Mouse (Mus musculus): ENCODE results near the gene Cryl1. TPM values are rescaled to one million over a fixed set of nuclear protein-coding genes. Genes with fewer than 3 reads are reported as not detected.

Cryl1 gene
- total and polyA plus RNA-seq, 3 experiments, result 17.8 to 22.0 TPM; not detected in 1

GRCm38 (mm10) chr14:57402815-57403214 lies 4.5 kb upstream of the Cryl1 start:
- H3K4me1 ChIP-seq (ENCODE audit: control insufficient read depth in 1 of 2, insufficient read depth in 2 of 2, low read length in 2 of 2), result peaks cover 0 to 12% of the 10 kb centered on the region in 2 experiments; a peak in 2 of 4 replicates
- H3K9me3 ChIP-seq (replicated peaks; ENCODE audit: insufficient read depth, low read length), result no peaks in the 10 kb centered on the region
- no peak overlapping the region for H3K4me3 ChIP-seq (ENCODE audit: control insufficient read depth in 1 of 2, insufficient read depth in 1 of 2, low read depth in 2 of 2, low read length in 2 of 2)

GRCm38 (mm10) chr14:57398813-57399427 lies 591 bp upstream of the Cryl1 start:
- H3K27me3 ChIP-seq (ENCODE audit: control insufficient read depth in 1 of 2, insufficient read depth in 2 of 2, low read length in 2 of 2), result no peaks in the 10 kb centered on the region
- H3K27ac ChIP-seq (ENCODE audit: control insufficient read depth, low read depth, low read length), result peak overlapping the region; percentile 81
- peaks cover 0 to 4% of the 10 kb centered on the region in 2 experiments; a peak in 1 of 4 replicates for H3K36me3 ChIP-seq (ENCODE audit: control insufficient read depth in 1 of 2, insufficient read depth in 2 of 2, low read length in 2 of 2)
- peak overlapping the region; percentile 68 to 90 for H3K4me3 ChIP-seq (ENCODE audit: control insufficient read depth in 1 of 2, insufficient read depth in 1 of 2, low read depth in 2 of 2, low read length in 2 of 2)
- H3K9ac ChIP-seq (ENCODE audit: control insufficient read depth, low read depth, low read length, poor library complexity, severe bottlenecking), result peak overlapping the region; percentile 75
- peak; percentile 59 for TF ChIP-seq TBP (IDR thresholded peaks at IDR 0.05; ENCODE audit: low read depth, low read length)
- TF ChIP-seq SMC3 (IDR thresholded peaks at IDR 0.05; ENCODE audit: low read depth, low read length), result no peak
- peak; percentile 82; the same call in 1 of the 2 replicates for TF ChIP-seq MYC (IDR thresholded peaks at IDR 0.05; ENCODE audit: low read depth, low read length)
- peak; percentile 22; the same call in 1 of the 2 replicates for TF ChIP-seq TCF12 (IDR thresholded peaks at IDR 0.05; ENCODE audit: low read depth, low read length)
- peak; percentile 77 for TF ChIP-seq MAX (IDR thresholded peaks at IDR 0.05; ENCODE audit: low read length)
- TF ChIP-seq POLR2AphosphoS2 (IDR thresholded peaks at IDR 0.05; ENCODE audit: low read length), result peak; percentile 53
- peak in 1 of 2 experiments; percentile 68; a peak in 2 of 4 replicates for TF ChIP-seq POLR2A (IDR thresholded peaks at IDR 0.05; ENCODE audit: control insufficient read depth in 1 of 2, insufficient read depth in 1 of 2, low read depth in 1 of 2, low read length in 2 of 2, poor library complexity in 1 of 2)
- TF ChIP-seq HCFC1 (IDR thresholded peaks at IDR 0.05; ENCODE audit: low read depth, low read length), result peak; percentile 75
- TF ChIP-seq NRF1 (IDR thresholded peaks at IDR 0.05; ENCODE audit: insufficient read depth, low read depth, low read length, poor library complexity, severe bottlenecking), result no peak
- TF ChIP-seq ELF1 (IDR thresholded peaks at IDR 0.05; ENCODE audit: low read depth, low read length), result peak; percentile 82
- no peak for TF ChIP-seq MAZ (IDR thresholded peaks at IDR 0.05; ENCODE audit: low read depth, low read length)
- TF ChIP-seq KAT2A (conservative IDR thresholded peaks at IDR 0.05; ENCODE audit: low read depth, low read length), result no peak
- peak; percentile 89 for TF ChIP-seq ZNF384 (IDR thresholded peaks at IDR 0.05; ENCODE audit: low read depth, low read length)
- TF ChIP-seq USF1 (IDR thresholded peaks at IDR 0.05; ENCODE audit: low read depth, low read length), result no peak
- TF ChIP-seq CHD2 (IDR thresholded peaks at IDR 0.05; ENCODE audit: low read length), result no peak
- TF ChIP-seq SIN3A (IDR thresholded peaks at IDR 0.05; ENCODE audit: low read length), result peak; percentile 50
- 0 out of 2 replicates have a peak, but pooled peaks have one; percentile 4 for TF ChIP-seq UBTF (IDR thresholded peaks at IDR 0.05; ENCODE audit: borderline replicate concordance, insufficient read depth, low read depth, low read length)
- TF ChIP-seq JUND (IDR thresholded peaks at IDR 0.05; ENCODE audit: low read depth, low read length), result no peak
- DNase-seq (ENCODE audit: low read depth, low spot score), result peak; percentile 90
- H3K4me1 ChIP-seq (ENCODE audit: control insufficient read depth in 1 of 2, insufficient read depth in 2 of 2, low read length in 2 of 2), result peaks cover 0 to 13% of the 10 kb centered on the region in 2 experiments; a peak in 2 of 4 replicates
- no peaks in the 10 kb centered on the region; the same call in 1 of the 2 replicates for H3K79me2 ChIP-seq (ENCODE audit: control insufficient read depth, insufficient read depth, low read length, poor library complexity)
- no peaks in the 10 kb centered on the region for H3K9me3 ChIP-seq (replicated peaks; ENCODE audit: insufficient read depth, low read length)

More at GRCm38 (mm10) chr14:57402815-57403214, 4.5 kb upstream of the Cryl1 start:
- H3K9ac ChIP-seq (ENCODE audit: control insufficient read depth, low read depth, low read length, poor library complexity, severe bottlenecking), result no peak overlapping the region
- TF ChIP-seq EP300 (IDR thresholded peaks at IDR 0.05; ENCODE audit: low read depth in 1 of 2, low read length in 2 of 2) (peak; percentile 55 to 59; a peak in 2 of 4 replicates), ZMIZ1 (IDR thresholded peaks at IDR 0.05; ENCODE audit: low read depth, low read length) (no peak), GABPA (IDR thresholded peaks at IDR 0.05; ENCODE audit: low read depth, low read length) (no peak), TCF12 (IDR thresholded peaks at IDR 0.05; ENCODE audit: low read depth, low read length) (peak; percentile 38; the same call in 1 of the 2 replicates), GATA1 (IDR thresholded peaks at IDR 0.05; ENCODE audit: low read depth, low read length) (peak; percentile 72), USF2 (IDR thresholded peaks at IDR 0.05; ENCODE audit: borderline replicate concordance in 1 of 2, insufficient read depth in 1 of 2, low read depth in 1 of 2, low read length in 2 of 2) (no peak), POLR2AphosphoS5 (IDR thresholded peaks at IDR 0.05; ENCODE audit: borderline replicate concordance, low read depth, low read length) (no peak), JUND (IDR thresholded peaks at IDR 0.05; ENCODE audit: low read depth, low read length) (no peak)
- no peaks in the 10 kb centered on the region for H3K27me3 ChIP-seq (ENCODE audit: control insufficient read depth in 1 of 2, insufficient read depth in 2 of 2, low read length in 2 of 2)
- DNase-seq (ENCODE audit: low read depth, low spot score), result no peak
- no peak overlapping the region for H3K27ac ChIP-seq (ENCODE audit: control insufficient read depth, low read depth, low read length)
- H3K79me2 ChIP-seq (ENCODE audit: control insufficient read depth, insufficient read depth, low read length, poor library complexity), result no peaks in the 10 kb centered on the region; the same call in 1 of the 2 replicates
- peaks cover 0 to 4% of the 10 kb centered on the region in 2 experiments; a peak in 1 of 4 replicates for H3K36me3 ChIP-seq (ENCODE audit: control insufficient read depth in 1 of 2, insufficient read depth in 2 of 2, low read length in 2 of 2)

Data from MEL (cell line).